Mouse (Mus musculus): ENCODE measurements around the gene Matn1.

GRCm38 (mm10) chr4:130902289-130902781, 41.9 kb upstream of the Matn1 start:
- no peak for TF ChIP-seq CTCF (IDR thresholded peaks at IDR 0.05; ENCODE audit: low read depth)
- TF ChIP-seq EP300 (IDR thresholded peaks at IDR 0.05; ENCODE audit: low read depth) = no peak

All from heart, postnatal 0 days (tissue).